Mouse (Mus musculus) common myeloid progenitor, adult 5-6 weeks (primary cell): ENCODE data around the gene Coro1b. TPM values are rescaled to one million over a fixed set of nuclear protein-coding genes. Genes with fewer than 3 reads are reported as not detected.

Experiments used
- ATAC-seq: replicated peaks from 2 replicates; pipeline ENCODE4 v1.8.0; 2016; ENCODE audit warnings: low read depth, mild to moderate bottlenecking, moderate TSS enrichment, inconsistent platforms; ENCODE audit not compliant: poor library complexity, severe bottlenecking
- total RNA-seq: library from RNA; stranded (forward); fragments of 200-1000, 187-1606 nt; gene quantifications from 2 replicates; pipeline ENCODE4 v1.2.3, GENCODE M21; 2017

Coro1b gene
- total RNA-seq, 1 experiment from 2014 or later, result 90.1 TPM

GRCm38 (mm10) chr19:4139446-4139845, 9.0 kb upstream of the Coro1b start, which contains the start of gene Gpr152:
Gpr152 (plus strand) TSS chr19:4139787.
- no peak for ATAC-seq

- ATAC-seq, result no peak
Observed at GRCm38 (mm10) chr19:4140147-4140546, 8.3 kb upstream of the Coro1b start.

- ATAC-seq, result no peak
Observed at GRCm38 (mm10) chr19:4142416-4143173, 5.8 kb upstream of the Coro1b start.

- no peak for ATAC-seq
Observed at GRCm38 (mm10) chr19:4143759-4144268, 4.6 kb upstream of the Coro1b start, which contains the start of gene Cabp4. Cabp4 (minus strand) TSS chr19:4144033.

GRCm38 (mm10) chr19:4144550-4145498, 3.6 kb upstream of the Coro1b start:
- no peak for ATAC-seq

GRCm38 (mm10) chr19:4145936-4146335, 2.5 kb upstream of the Coro1b start:
- no peak for ATAC-seq

- ATAC-seq, result no peak
Observed at GRCm38 (mm10) chr19:4146366-4147021, 1.9 kb upstream of the Coro1b start.

GRCm38 (mm10) chr19:4147022-4147405, 1.4 kb upstream of the Coro1b start:
- ATAC-seq, result no peak

- no peak for ATAC-seq
Observed at GRCm38 (mm10) chr19:4147782-4148490, 483 bp upstream of the Coro1b start.

GRCm38 (mm10) chr19:4148819-4149218, 400 bp downstream of the Coro1b start:
- no peak for ATAC-seq

- ATAC-seq, result no peak
Observed at GRCm38 (mm10) chr19:4149283-4149682, 864 bp downstream of the Coro1b start.

GRCm38 (mm10) chr19:4149764-4150461, 1.5 kb downstream of the Coro1b start:
- ATAC-seq, result no peak

- no peak for ATAC-seq
Observed at GRCm38 (mm10) chr19:4150567-4151487, 2.4 kb downstream of the Coro1b start.

- no peak for ATAC-seq
Observed at GRCm38 (mm10) chr19:4151488-4151860, 3.1 kb downstream of the Coro1b start.

GRCm38 (mm10) chr19:4151898-4152297, 3.5 kb downstream of the Coro1b start:
- ATAC-seq, result no peak

GRCm38 (mm10) chr19:4152445-4153231, 4.2 kb downstream of the Coro1b start:
- no peak for ATAC-seq

GRCm38 (mm10) chr19:4153232-4153654, 4.8 kb downstream of the Coro1b start, which contains the start of gene Ptprcap:
Ptprcap (plus strand) TSS chr19:4153604.
- no peak for ATAC-seq
